Mouse (Mus musculus) 3T3-L1 (cell line): ENCODE data around the gene Creld2.
A peak's percentile ranks its signal among the peaks of the same experiment; 100 is the strongest.
"Not testable (repeated sequence)": the region's sequence is repeated elsewhere in the genome, so short reads cannot be mapped to it uniquely, and the experiment has no call there.

Experiments used
- DNase-seq: peaks from one replicate; pipeline ENCODE4 v3.0.0-alpha.2; 2015; ENCODE audit warnings: low read depth, low spot score

The Creld2 gene

GRCm38 (mm10) chr15:88819026-88819905, at the start of gene Creld2, which contains the start of gene Alg12:
Creld2 (plus strand) TSS chr15:88819646.
Alg12 (minus strand) TSS chr15:88819318.
- DNase-seq, result peak; percentile 99

- DNase-seq, result not testable (repeated sequence)
Observed at GRCm38 (mm10) chr15:88774630-88775029, 44.8 kb upstream of the Creld2 start.

GRCm38 (mm10) chr15:88792140-88792850, 27.2 kb upstream of the Creld2 start:
- DNase-seq, result no peak

- DNase-seq, result not testable (repeated sequence)
Observed at GRCm38 (mm10) chr15:88794729-88795128, 24.7 kb upstream of the Creld2 start.

GRCm38 (mm10) chr15:88799950-88800371, 19.5 kb upstream of the Creld2 start:
- no peak for DNase-seq

- no peak for DNase-seq
Observed at GRCm38 (mm10) chr15:88800921-88801354, 18.5 kb upstream of the Creld2 start.

GRCm38 (mm10) chr15:88801903-88802302, 17.5 kb upstream of the Creld2 start:
- no peak for DNase-seq

- no peak for DNase-seq
Observed at GRCm38 (mm10) chr15:88802348-88802747, 17.1 kb upstream of the Creld2 start.

GRCm38 (mm10) chr15:88808121-88808520, 11.3 kb upstream of the Creld2 start:
- no peak for DNase-seq

- DNase-seq, result no peak
Observed at GRCm38 (mm10) chr15:88810369-88810768, 9.1 kb upstream of the Creld2 start.

- no peak for DNase-seq
Observed at GRCm38 (mm10) chr15:88813262-88813661, 6.2 kb upstream of the Creld2 start.

- not testable (repeated sequence) for DNase-seq
Observed at GRCm38 (mm10) chr15:88813873-88814272, 5.6 kb upstream of the Creld2 start.

- DNase-seq, result peak; percentile 42
Observed at GRCm38 (mm10) chr15:88814411-88815047, 4.9 kb upstream of the Creld2 start.

- no peak for DNase-seq
Observed at GRCm38 (mm10) chr15:88815196-88815700, 4.2 kb upstream of the Creld2 start.

- DNase-seq, result peak; percentile 22
Observed at GRCm38 (mm10) chr15:88819906-88820303, 459 bp downstream of the Creld2 start.

GRCm38 (mm10) chr15:88821403-88821802, 2.0 kb downstream of the Creld2 start:
- DNase-seq, result no peak

GRCm38 (mm10) chr15:88822513-88822912, 3.1 kb downstream of the Creld2 start:
- no peak for DNase-seq

- DNase-seq, result no peak
Observed at GRCm38 (mm10) chr15:88823376-88823775, 3.9 kb downstream of the Creld2 start.

- DNase-seq, result no peak
Observed at GRCm38 (mm10) chr15:88827466-88827865, 8.0 kb downstream of the Creld2 start.

GRCm38 (mm10) chr15:88827991-88828799, 8.7 kb downstream of the Creld2 start:
- peak; percentile 82 for DNase-seq
